Mouse (Mus musculus) C2C12 (cell line): ENCODE measurements around the gene Trim10. TPM values are rescaled to one million over a fixed set of nuclear protein-coding genes. Genes with fewer than 3 reads are reported as not detected.

Experiments
- H3K27me3 ChIP-seq: one replicate; pipeline ENCODE4 v1.6.1; 2011; ENCODE audit not compliant: control insufficient read depth, insufficient read depth, insufficient read length
- H3K36me3 ChIP-seq: one replicate; pipeline ENCODE4 v1.6.1; 2011; ENCODE audit not compliant: control insufficient read depth, insufficient read depth
- H3K4me3 ChIP-seq: one replicate; pipeline ENCODE4 v1.5.1; 2011; ENCODE audit warnings: mild to moderate bottlenecking, control low read depth; ENCODE audit not compliant: poor library complexity, insufficient read depth, severe bottlenecking
- H3K79me2 ChIP-seq: one replicate; pipeline ENCODE4 v1.6.1; 2011; ENCODE audit not compliant: control insufficient read depth, insufficient read depth
- H3K79me3 ChIP-seq: one replicate; pipeline ENCODE4 v1.6.1; 2011; ENCODE audit warnings: low read depth, control low read depth
- H3ac ChIP-seq: one replicate; pipeline ENCODE3; 2011; ENCODE audit warnings: low read depth; ENCODE audit not compliant: control insufficient read depth, insufficient read length
- CEBPB ChIP-seq: IDR thresholded peaks from one replicate; pipeline ENCODE4 v1.6.1; 2011; ENCODE audit warnings: low read depth, mild to moderate bottlenecking, control low read depth, moderate library complexity
- CTCF ChIP-seq: IDR thresholded peaks from one replicate; pipeline ENCODE4 v1.5.1; 2011; ENCODE audit not compliant: control insufficient read depth, insufficient read depth, insufficient read length
- FOSL1 ChIP-seq: IDR thresholded peaks from one replicate; pipeline ENCODE4 v1.8.0; 2011; ENCODE audit warnings: mild to moderate bottlenecking, low read length; ENCODE audit not compliant: poor library complexity, insufficient read depth, severe bottlenecking
- MAX ChIP-seq: IDR thresholded peaks from one replicate; pipeline ENCODE4 v1.6.1; 2011; ENCODE audit warnings: mild to moderate bottlenecking, control low read depth
- MYOD1 ChIP-seq: IDR thresholded peaks from one replicate; pipeline ENCODE4 v1.6.1; 2011; ENCODE audit warnings: low read depth; ENCODE audit not compliant: control insufficient read depth, insufficient read length
- MYOG ChIP-seq: IDR thresholded peaks from one replicate; pipeline ENCODE4 v1.6.1; 2011; ENCODE audit not compliant: control insufficient read depth, insufficient read length; ENCODE audit errors: extremely low read depth
- USF1 ChIP-seq: IDR thresholded peaks from one replicate; pipeline ENCODE4 v1.6.1; 2011; ENCODE audit warnings: low read depth, mild to moderate bottlenecking, control low read depth, moderate library complexity
- polyA plus RNA-seq: library from polyadenylated mRNA; unstranded; fragments of >200 nt; fragmentation: generic; extraction: Trizol; gene quantifications from one replicate; pipeline ENCODE4 v1.2.1, GENCODE M21; 2012; ENCODE audit warnings: missing spikeins

Gene Trim10
- polyA plus RNA-seq, 1 experiment: not detected

DNA sequence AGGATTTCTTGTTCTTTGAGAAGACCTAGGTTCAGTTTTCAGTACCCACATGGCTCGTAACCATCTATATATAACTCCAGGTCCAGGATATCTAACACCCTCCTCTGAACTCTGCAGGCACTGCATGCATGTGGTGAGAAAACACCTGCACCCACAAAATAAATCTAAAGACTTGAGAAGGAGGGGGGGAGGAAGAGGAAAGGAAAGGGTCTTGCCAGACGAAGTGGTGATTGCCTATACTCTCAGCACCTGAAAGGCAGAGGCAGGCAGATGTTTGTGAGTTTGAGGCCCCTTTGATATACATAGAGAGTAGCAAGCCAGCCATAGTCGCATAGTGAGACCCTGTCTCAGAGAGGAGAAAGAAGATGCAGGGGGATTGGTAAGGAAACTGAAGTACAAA lies 29.4 kb upstream of the Trim10 start:
- TF ChIP-seq USF1 (no peak), MYOD1 (no peak)
- H3K79me3 ChIP-seq: peaks cover 5% of the 10 kb centered on the region
- H3ac ChIP-seq: no peak overlapping the region
- H3K4me3 ChIP-seq: no peak overlapping the region
- peaks cover 6% of the 10 kb centered on the region for H3K36me3 ChIP-seq
- no peaks in the 10 kb centered on the region for H3K27me3 ChIP-seq
- peaks cover 30% of the 10 kb centered on the region for H3K79me2 ChIP-seq

DNA sequence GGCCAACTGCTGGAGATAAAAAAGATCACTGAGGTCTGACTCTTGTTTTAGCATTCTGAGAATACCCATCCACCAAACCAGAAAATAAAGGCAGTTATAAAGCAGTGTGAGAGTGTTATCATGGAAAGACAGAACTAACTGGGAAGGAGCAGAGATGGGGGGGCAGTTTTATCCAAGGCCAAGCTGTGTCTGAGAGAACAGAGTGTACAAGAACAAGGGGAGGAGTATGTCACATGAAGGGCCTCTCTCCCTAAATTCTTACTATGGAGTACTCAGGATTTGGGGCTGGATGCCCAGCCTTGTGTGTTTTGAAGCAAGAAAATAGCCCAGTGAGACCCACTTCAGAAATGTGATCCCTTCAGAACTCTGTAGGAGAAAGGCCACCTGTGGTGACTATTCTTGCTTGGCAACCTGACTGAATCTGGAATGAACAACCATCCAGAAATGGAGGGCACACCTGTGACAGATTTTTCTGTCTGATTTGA lies 28.4 kb upstream of the Trim10 start:
- TF ChIP-seq MAX (no peak), CTCF (no peak), FOSL1 (no peak), CEBPB (no peak), USF1 (no peak), MYOD1 (no peak), MYOG (no peak)
- peaks cover 5% of the 10 kb centered on the region for H3K79me3 ChIP-seq
- no peak overlapping the region for H3K4me3 ChIP-seq

DNA sequence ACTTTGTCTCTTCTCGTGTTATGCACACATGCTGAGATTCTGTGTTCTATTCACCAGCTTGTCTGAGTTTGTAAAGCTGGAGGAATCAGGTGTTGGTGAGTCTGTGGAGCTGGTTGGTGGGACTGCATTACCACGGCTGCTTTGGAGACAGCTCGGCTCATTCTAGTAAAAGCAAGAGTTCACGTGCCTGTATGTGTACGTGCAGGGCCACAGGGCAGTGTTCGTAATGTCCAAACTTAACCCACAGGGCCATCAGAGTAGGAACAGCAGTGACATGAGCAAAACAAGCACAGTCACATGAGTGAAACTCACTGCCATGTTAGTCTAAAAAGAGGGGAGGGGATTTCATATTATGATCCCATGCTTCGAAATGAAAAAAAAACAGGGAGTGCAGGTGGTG lies 25.7 kb upstream of the Trim10 start:
- Histone ChIP-seq H3ac (no peak overlapping the region), H3K36me3 (peaks cover 6% of the 10 kb centered on the region), H3K4me3 (no peak overlapping the region), H3K79me2 (peaks cover 19% of the 10 kb centered on the region), H3K79me3 (peaks cover 3% of the 10 kb centered on the region), H3K27me3 (no peaks in the 10 kb centered on the region)
- TF ChIP-seq CTCF (no peak), USF1 (no peak), FOSL1 (no peak)

More for the DNA sequence above, 28.4 kb upstream of the Trim10 start:
- Histone ChIP-seq H3ac (no peak overlapping the region), H3K36me3 (peaks cover 6% of the 10 kb centered on the region), H3K27me3 (no peaks in the 10 kb centered on the region), H3K79me2 (peaks cover 30% of the 10 kb centered on the region)

DNA sequence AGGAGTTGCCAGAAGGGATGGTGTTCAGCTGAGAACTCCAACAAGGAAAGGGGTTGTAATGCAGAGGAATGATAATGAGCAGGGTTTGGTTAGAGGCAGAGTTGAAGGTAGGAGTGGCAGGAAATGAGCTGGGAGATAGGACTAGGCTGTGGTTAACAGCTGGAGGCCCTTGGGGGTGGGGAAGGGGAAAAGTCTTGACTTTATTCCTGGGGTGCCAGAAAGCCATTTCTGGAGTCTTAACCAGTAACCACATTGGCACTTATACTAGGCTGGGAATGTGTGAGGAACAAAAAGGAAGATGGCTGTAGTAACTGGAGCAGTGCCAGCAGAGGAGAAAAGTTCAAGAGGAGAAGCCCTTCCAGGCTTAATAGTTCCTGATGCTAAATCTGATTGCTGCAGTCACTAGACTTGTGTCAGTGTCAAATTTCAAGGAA lies 25.1 kb upstream of the Trim10 start:
- H3K79me3 ChIP-seq: peaks cover 3% of the 10 kb centered on the region
- no peak for TF ChIP-seq MYOD1
- no peak for TF ChIP-seq USF1
- no peak for TF ChIP-seq MAX
- no peak for TF ChIP-seq MYOG
- no peak for TF ChIP-seq CEBPB
- no peak for TF ChIP-seq FOSL1
- no peak for TF ChIP-seq CTCF
- no peaks in the 10 kb centered on the region for H3K27me3 ChIP-seq
- H3K79me2 ChIP-seq: peaks cover 13% of the 10 kb centered on the region
- peaks cover 6% of the 10 kb centered on the region for H3K36me3 ChIP-seq
- H3ac ChIP-seq: no peak overlapping the region
- H3K4me3 ChIP-seq: no peak overlapping the region

DNA sequence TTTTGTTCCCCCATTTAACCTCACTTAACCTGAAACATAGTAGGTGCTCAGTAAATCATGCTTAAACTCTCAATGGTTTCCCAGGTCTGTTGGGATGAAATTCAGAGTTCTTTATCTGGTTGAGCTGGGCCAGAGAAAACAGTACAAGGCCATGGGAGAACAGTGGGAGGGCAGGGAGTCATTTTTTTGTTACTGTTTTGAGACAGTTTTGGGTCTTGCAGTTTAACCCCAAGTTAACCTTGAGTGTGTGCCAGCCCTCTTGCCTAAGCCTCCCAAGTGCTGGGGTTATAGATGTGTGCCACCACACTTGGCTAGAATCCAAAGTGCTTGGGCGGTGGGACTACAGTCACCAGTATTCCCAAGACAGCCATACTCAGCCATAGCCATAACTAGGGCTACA lies 24.6 kb upstream of the Trim10 start:
- H3K79me3 ChIP-seq: peaks cover 3% of the 10 kb centered on the region
- H3K79me2 ChIP-seq: peaks cover 13% of the 10 kb centered on the region
- H3K36me3 ChIP-seq: peaks cover 6% of the 10 kb centered on the region
- H3K4me3 ChIP-seq: no peak overlapping the region
- no peaks in the 10 kb centered on the region for H3K27me3 ChIP-seq
- no peak overlapping the region for H3ac ChIP-seq
- TF ChIP-seq CEBPB (no peak), MYOG (no peak), MAX (no peak), USF1 (no peak), CTCF (no peak), FOSL1 (no peak), MYOD1 (no peak)

DNA sequence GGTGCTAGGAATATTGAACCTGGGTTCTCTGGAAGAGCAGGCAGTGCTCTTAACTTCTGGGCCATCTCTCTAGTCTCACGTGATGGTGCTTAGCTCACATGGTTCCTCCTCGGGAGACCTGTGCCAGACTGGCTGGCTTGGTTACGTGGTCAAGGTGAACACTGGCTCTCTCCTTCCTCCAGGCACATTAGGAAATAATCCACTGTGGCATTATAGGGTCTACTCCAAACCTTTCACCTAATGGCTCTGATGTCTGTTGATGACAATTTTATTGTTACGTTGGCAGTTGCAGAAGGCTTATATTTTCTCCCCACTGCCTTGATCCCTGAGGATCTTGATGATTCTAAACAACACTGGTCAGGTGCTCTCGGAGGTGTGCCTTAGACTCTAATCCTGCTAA lies 20.5 kb upstream of the Trim10 start:
- Histone ChIP-seq H3K4me3 (no peak overlapping the region), H3K27me3 (no peaks in the 10 kb centered on the region), H3K79me2 (peaks cover 5% of the 10 kb centered on the region), H3K36me3 (peaks cover 13% of the 10 kb centered on the region), H3K79me3 (no peaks in the 10 kb centered on the region), H3ac (no peak overlapping the region)
- TF ChIP-seq FOSL1: no peak
- no peak for TF ChIP-seq MYOG
- TF ChIP-seq MAX: no peak
- TF ChIP-seq CTCF: no peak
- TF ChIP-seq CEBPB: no peak
- no peak for TF ChIP-seq MYOD1
- TF ChIP-seq USF1: no peak
